Mouse (Mus musculus) megakaryocyte, embryonic 14.5 days (primary cell): ENCODE results near the gene Akap6. TPM values are rescaled to one million over a fixed set of nuclear protein-coding genes. Genes with fewer than 3 reads are reported as not detected.
A peak's percentile ranks its signal among the peaks of the same experiment; 100 is the strongest.

ENCODE experiments used
- H3K27me3 ChIP-seq: replicated peaks from 2 replicates; pipeline ENCODE3; 2012; ENCODE audit warnings: inconsistent platforms
- H3K36me3 ChIP-seq: replicated peaks from 2 replicates; pipeline ENCODE3; 2012; ENCODE audit warnings: low read length, inconsistent platforms, mixed read lengths
- H3K4me1 ChIP-seq: 2 replicates; pipeline ENCODE4 v1.6.1; 2012; ENCODE audit warnings: inconsistent platforms
- H3K4me3 ChIP-seq: replicated peaks from 2 replicates; pipeline ENCODE3; 2012; ENCODE audit warnings: moderate library complexity, mild to moderate bottlenecking, inconsistent platforms
- H3K9me3 ChIP-seq: 2 replicates; pipeline ENCODE4 v1.6.1; 2012; ENCODE audit warnings: inconsistent platforms
- FLI1 ChIP-seq: IDR thresholded peaks from 2 replicates; pipeline ENCODE4 v1.6.1; 2012; ENCODE audit warnings: low read length, inconsistent platforms, mixed read lengths
- GATA1 ChIP-seq: IDR thresholded peaks from 3 replicates; pipeline ENCODE4 v1.6.1; 2012; ENCODE audit warnings: mixed read lengths, low read length, inconsistent platforms, borderline replicate concordance
- polyA plus RNA-seq: library from polyadenylated mRNA; stranded (reverse); fragments of >175 nt; gene quantifications from 2 replicates; pipeline ENCODE4 v1.2.3, GENCODE M21; 2012; ENCODE audit warnings: low replicate concordance; ENCODE audit not compliant: insufficient read depth

Gene Akap6
- polyA plus RNA-seq, 1 experiment, result 0.04 TPM

- H3K9me3 ChIP-seq, result no peaks in the 10 kb centered on the region
- no peaks in the 10 kb centered on the region for H3K4me1 ChIP-seq
- no peaks in the 10 kb centered on the region for H3K36me3 ChIP-seq
- no peaks in the 10 kb centered on the region for H3K27me3 ChIP-seq
- H3K4me3 ChIP-seq, result no peak overlapping the region
- TF ChIP-seq GATA1 (no peak), FLI1 (no peak)
Observed at GRCm38 (mm10) chr12:52773847-52774246, 74.7 kb downstream of the Akap6 start.

GRCm38 (mm10) chr12:52774382-52774781 lies 75.2 kb downstream of the Akap6 start:
- Histone ChIP-seq H3K36me3 (no peaks in the 10 kb centered on the region), H3K4me1 (no peaks in the 10 kb centered on the region), H3K4me3 (no peak overlapping the region), H3K27me3 (no peaks in the 10 kb centered on the region), H3K9me3 (no peaks in the 10 kb centered on the region)
- TF ChIP-seq GATA1 (no peak), FLI1 (no peak)

GRCm38 (mm10) chr12:52780216-52780615 lies 81.0 kb downstream of the Akap6 start:
- H3K4me3 ChIP-seq, result no peak overlapping the region
- peaks cover 7% of the 10 kb centered on the region for H3K4me1 ChIP-seq
- H3K9me3 ChIP-seq, result no peaks in the 10 kb centered on the region
- H3K36me3 ChIP-seq, result no peaks in the 10 kb centered on the region
- TF ChIP-seq GATA1 (no peak), FLI1 (no peak)
- peaks cover 11% of the 10 kb centered on the region for H3K27me3 ChIP-seq

GRCm38 (mm10) chr12:52781066-52781465 lies 81.9 kb downstream of the Akap6 start:
- H3K4me3 ChIP-seq, result no peak overlapping the region
- H3K36me3 ChIP-seq, result no peaks in the 10 kb centered on the region
- H3K27me3 ChIP-seq, result peaks cover 13% of the 10 kb centered on the region
- peaks cover 7% of the 10 kb centered on the region for H3K4me1 ChIP-seq
- TF ChIP-seq FLI1, result no peak
- no peak for TF ChIP-seq GATA1
- no peaks in the 10 kb centered on the region for H3K9me3 ChIP-seq

GRCm38 (mm10) chr12:52782902-52783441 lies 83.8 kb downstream of the Akap6 start:
- Histone ChIP-seq H3K36me3 (no peaks in the 10 kb centered on the region), H3K4me1 (peaks cover 7% of the 10 kb centered on the region), H3K9me3 (no peaks in the 10 kb centered on the region), H3K27me3 (peaks cover 13% of the 10 kb centered on the region), H3K4me3 (peak overlapping the region; percentile 84)
- TF ChIP-seq GATA1 (no peak), FLI1 (no peak)

GRCm38 (mm10) chr12:52785217-52785616 lies 86.0 kb downstream of the Akap6 start:
- peaks cover 21% of the 10 kb centered on the region for H3K27me3 ChIP-seq
- TF ChIP-seq FLI1 (no peak), GATA1 (no peak)
- no peaks in the 10 kb centered on the region for H3K9me3 ChIP-seq

GRCm38 (mm10) chr12:52790350-52790768 lies 91.2 kb downstream of the Akap6 start:
- H3K27me3 ChIP-seq, result peaks cover 13% of the 10 kb centered on the region
- H3K9me3 ChIP-seq, result no peaks in the 10 kb centered on the region
- no peaks in the 10 kb centered on the region for H3K36me3 ChIP-seq
- H3K4me3 ChIP-seq, result no peak overlapping the region
- no peak for TF ChIP-seq FLI1
- no peaks in the 10 kb centered on the region; the same call in 1 of the 2 replicates for H3K4me1 ChIP-seq

More at GRCm38 (mm10) chr12:52785217-52785616, 86.0 kb downstream of the Akap6 start:
- Histone ChIP-seq H3K4me1 (peaks cover 7% of the 10 kb centered on the region), H3K4me3 (no peak overlapping the region), H3K36me3 (no peaks in the 10 kb centered on the region)

- Histone ChIP-seq H3K9me3 (no peaks in the 10 kb centered on the region), H3K27me3 (peaks cover 9% of the 10 kb centered on the region), H3K4me3 (no peak overlapping the region), H3K4me1 (no peaks in the 10 kb centered on the region; the same call in 1 of the 2 replicates), H3K36me3 (no peaks in the 10 kb centered on the region)
- no peak for TF ChIP-seq GATA1
- TF ChIP-seq FLI1, result no peak
Observed at GRCm38 (mm10) chr12:52794131-52794530, 94.9 kb downstream of the Akap6 start.

GRCm38 (mm10) chr12:52795551-52796470 lies 96.6 kb downstream of the Akap6 start:
- no peaks in the 10 kb centered on the region for H3K4me1 ChIP-seq
- H3K36me3 ChIP-seq, result no peaks in the 10 kb centered on the region
- no peaks in the 10 kb centered on the region for H3K9me3 ChIP-seq
- no peaks in the 10 kb centered on the region for H3K27me3 ChIP-seq
- no peak overlapping the region for H3K4me3 ChIP-seq
- no peak for TF ChIP-seq FLI1

GRCm38 (mm10) chr12:52796471-52796795 lies 97.2 kb downstream of the Akap6 start:
- no peaks in the 10 kb centered on the region for H3K27me3 ChIP-seq
- no peaks in the 10 kb centered on the region for H3K36me3 ChIP-seq
- H3K4me3 ChIP-seq, result no peak overlapping the region
- TF ChIP-seq GATA1 (no peak), FLI1 (no peak)
- no peaks in the 10 kb centered on the region for H3K4me1 ChIP-seq
- H3K9me3 ChIP-seq, result no peaks in the 10 kb centered on the region
